Mouse (Mus musculus): ENCODE results near the gene Slc35g3.

- peak; percentile 78 for TF ChIP-seq CTCF (IDR thresholded peaks at IDR 0.05)
- peak; percentile 8; the same call in 1 of the 2 replicates for TF ChIP-seq EP300 (IDR thresholded peaks at IDR 0.05)
These were observed 7.1 kb downstream of the Slc35g3 start for GRCm38 (mm10) chr11:69754701-69755100.

All from lung, postnatal 0 days (tissue).